Mouse (Mus musculus) embryonic facial prominence, embryonic 11.5 days (tissue): ENCODE measurements around the gene Gnao1. TPM values are rescaled to one million over a fixed set of nuclear protein-coding genes. Genes with fewer than 3 reads are reported as not detected.

Experiments used
- ATAC-seq: fragments of 200-750 bp; cut with Nextera tagmentation; replicated peaks from 2 replicates; pipeline ENCODE4 v1.8.0; 2017; ENCODE audit warnings: low read depth; ENCODE audit not compliant: insufficient number of reproducible peaks, low FRiP score, low TSS enrichment
- DNase-seq: peaks from one replicate; pipeline ENCODE4 v3.0.0-alpha.2; 2015; ENCODE audit warnings: low spot score
- H3K27ac ChIP-seq: fragments of 300-500 bp; sonication (generic); replicated peaks from 2 replicates; pipeline ENCODE4 v1.5.1; 2014; ENCODE audit warnings: mild to moderate bottlenecking, low read depth, low read length, control low read depth
- H3K27me3 ChIP-seq: fragments of 300-500 bp; sonication (generic); 2 replicates; pipeline ENCODE4 v1.6.1; 2014; ENCODE audit warnings: mild to moderate bottlenecking, low read length, moderate library complexity, mixed read lengths; ENCODE audit not compliant: control insufficient read depth, insufficient read depth
- H3K36me3 ChIP-seq: fragments of 300-500 bp; sonication (generic); replicated peaks from 2 replicates; pipeline ENCODE4 v1.6.1; 2014; ENCODE audit warnings: low read depth, mild to moderate bottlenecking, low read length, moderate library complexity, mixed read lengths; ENCODE audit not compliant: control insufficient read depth, insufficient read depth
- H3K4me1 ChIP-seq: fragments of 300-500 bp; sonication (generic); 2 replicates; pipeline ENCODE4 v1.6.1; 2014; ENCODE audit warnings: low read length, mixed read lengths; ENCODE audit not compliant: control insufficient read depth, insufficient read depth
- H3K4me2 ChIP-seq: fragments of 300-500 bp; sonication (generic); 2 replicates; pipeline ENCODE4 v1.6.1; 2014; ENCODE audit warnings: low read depth, mild to moderate bottlenecking, control low read depth, low read length, moderate library complexity
- H3K4me3 ChIP-seq: fragments of 300-500 bp; sonication (generic); 2 replicates; pipeline ENCODE4 v1.5.1; 2014; ENCODE audit warnings: low read depth, low read length, control low read depth
- H3K9ac ChIP-seq: fragments of 300-500 bp; sonication (generic); replicated peaks from 2 replicates; pipeline ENCODE4 v1.6.1; 2014; ENCODE audit warnings: mild to moderate bottlenecking, control low read depth, low read length
- H3K9me3 ChIP-seq: fragments of 300-500 bp; sonication (generic); replicated peaks from 2 replicates; pipeline ENCODE4 v1.6.1; 2016; ENCODE audit warnings: mild to moderate bottlenecking, low read length, inconsistent platforms, mixed read lengths; ENCODE audit not compliant: control insufficient read depth
- WGBS: fragments of 180-500 bp; shearing (Covaris S2); extraction: QIAGEN DNeasy Blood & Tissue Kit; methylation state at CpG from one replicate; pipeline ENCODE4 v1.1.7; 2014; 5-methylcytosine and 5-hydroxymethylcytosine counted together
- polyA plus RNA-seq: library from polyadenylated mRNA; unstranded; fragments of >200 nt; fragmentation: Nextera tagmentation; extraction: Ambion mirVana; gene quantifications from 2 replicates; pipeline ENCODE4 v1.2.1, GENCODE M21; 2014

The Gnao1 gene
- polyA plus RNA-seq, 1 experiment from 2014 or later: 11.5 TPM

DNA sequence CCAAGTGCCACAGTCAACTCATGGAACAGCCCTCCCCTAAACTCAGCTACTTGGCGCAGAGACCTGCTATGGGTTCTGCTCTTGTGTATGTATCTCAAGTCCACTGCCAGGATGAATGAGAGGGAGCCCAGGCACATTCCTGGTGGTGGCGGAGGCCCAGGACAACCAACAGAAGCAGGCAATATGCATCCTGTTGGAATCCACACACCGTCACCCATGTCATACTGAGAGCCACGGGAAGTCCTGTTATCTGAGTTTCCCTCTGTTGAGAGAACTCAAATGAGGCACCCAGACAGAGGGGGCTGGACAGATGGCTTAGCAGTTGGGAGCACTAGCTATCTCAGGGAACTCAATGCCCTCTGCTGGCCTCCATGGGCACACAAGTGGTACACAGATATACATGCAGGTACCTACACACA, 131.9 kb downstream of the Gnao1 start:
- H3K36me3 ChIP-seq: no peaks in the 10 kb centered on the region
- ATAC-seq: no peak
- H3K9ac ChIP-seq: no peak overlapping the region
- H3K9me3 ChIP-seq: no peaks in the 10 kb centered on the region
- 77% methylated on average over 4 of the region's 4 CpGs for WGBS
- H3K27ac ChIP-seq: no peak overlapping the region
- no peaks in the 10 kb centered on the region for H3K4me1 ChIP-seq
- no peak overlapping the region for H3K4me2 ChIP-seq
- no peak overlapping the region for H3K4me3 ChIP-seq
- DNase-seq: no peak
- no peaks in the 10 kb centered on the region for H3K27me3 ChIP-seq

DNA sequence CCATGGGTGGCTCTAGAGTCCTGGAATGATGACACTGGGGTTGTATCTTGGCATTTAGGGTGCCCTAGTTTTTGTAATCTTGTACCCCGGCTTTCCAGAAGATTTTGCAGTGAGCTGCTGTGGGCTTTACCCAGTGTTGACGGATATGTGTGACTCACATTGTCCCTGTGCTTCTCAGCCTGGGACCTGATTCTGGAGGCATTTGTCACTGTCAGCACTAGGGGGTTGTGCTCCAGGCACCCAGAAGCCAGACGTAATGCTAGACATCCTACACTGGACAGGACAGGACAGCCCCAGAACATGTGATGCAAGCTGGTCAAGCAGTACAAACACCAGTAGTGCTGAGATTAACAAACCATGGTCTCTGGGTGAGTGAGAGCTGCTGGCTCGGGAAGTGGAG, 136.0 kb downstream of the Gnao1 start:
- Histone ChIP-seq H3K9me3 (no peaks in the 10 kb centered on the region), H3K36me3 (no peaks in the 10 kb centered on the region), H3K27ac (no peak overlapping the region), H3K4me2 (no peak overlapping the region), H3K27me3 (no peaks in the 10 kb centered on the region), H3K9ac (no peak overlapping the region), H3K4me3 (no peak overlapping the region), H3K4me1 (no peaks in the 10 kb centered on the region)
- no peak for ATAC-seq
- WGBS: 76% methylated on average over 4 of the region's 4 CpGs
- DNase-seq: no peak

DNA sequence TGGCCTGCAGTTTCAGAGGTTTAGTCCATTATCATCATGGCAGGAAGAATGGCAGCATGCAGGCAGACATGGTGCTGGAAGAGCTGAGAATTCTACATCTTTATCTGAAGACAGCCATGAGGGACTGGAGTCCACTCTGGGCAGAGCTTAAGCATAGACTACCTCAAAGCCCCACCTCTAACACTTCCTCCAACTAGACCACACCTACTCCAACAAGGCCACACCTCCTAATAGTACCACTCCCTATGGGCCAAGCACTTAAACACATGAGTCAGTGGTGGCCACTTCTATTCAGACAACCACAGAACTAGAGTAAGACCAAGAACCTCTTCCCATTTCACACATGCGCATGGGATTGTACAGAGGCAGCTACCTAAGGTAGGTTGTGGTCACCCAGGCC, 136.6 kb downstream of the Gnao1 start:
- no peak for DNase-seq
- 89% methylated on average over 1 of the region's 1 CpGs for WGBS

DNA sequence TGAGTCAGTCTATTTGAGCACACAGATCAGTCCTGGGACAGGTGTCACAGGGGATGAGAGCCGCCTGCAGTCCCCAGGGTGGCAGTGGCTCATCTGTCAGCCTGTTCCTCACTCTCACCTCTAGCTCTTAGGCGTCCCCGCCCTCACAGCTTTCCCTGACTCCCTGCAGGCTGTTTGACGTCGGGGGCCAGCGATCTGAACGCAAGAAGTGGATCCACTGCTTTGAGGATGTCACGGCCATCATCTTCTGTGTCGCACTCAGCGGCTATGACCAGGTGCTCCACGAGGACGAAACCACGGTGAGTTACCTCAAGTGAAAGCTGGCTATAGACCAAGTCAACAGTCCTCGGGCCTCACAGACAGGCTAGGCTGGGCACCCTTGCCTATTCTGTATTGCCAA, 140.4 kb downstream of the Gnao1 start:
- H3K4me3 ChIP-seq: no peak overlapping the region
- H3K36me3 ChIP-seq: no peaks in the 10 kb centered on the region
- no peaks in the 10 kb centered on the region for H3K27me3 ChIP-seq
- no peaks in the 10 kb centered on the region for H3K4me1 ChIP-seq
- H3K9me3 ChIP-seq: no peaks in the 10 kb centered on the region
- no peak overlapping the region for H3K27ac ChIP-seq
- H3K9ac ChIP-seq: no peak overlapping the region
- ATAC-seq (no peak), DNase-seq (no peak)
- H3K4me2 ChIP-seq: no peak overlapping the region
- 80% methylated on average over 14 of the region's 14 CpGs for WGBS

More for the DNA sequence above, 136.6 kb downstream of the Gnao1 start:
- no peaks in the 10 kb centered on the region for H3K27me3 ChIP-seq
- H3K36me3 ChIP-seq: no peaks in the 10 kb centered on the region
- H3K9me3 ChIP-seq: no peaks in the 10 kb centered on the region
- H3K9ac ChIP-seq: no peak overlapping the region
- H3K4me2 ChIP-seq: no peak overlapping the region
- H3K4me1 ChIP-seq: no peaks in the 10 kb centered on the region
- no peak overlapping the region for H3K4me3 ChIP-seq
- H3K27ac ChIP-seq: no peak overlapping the region
- ATAC-seq: no peak

DNA sequence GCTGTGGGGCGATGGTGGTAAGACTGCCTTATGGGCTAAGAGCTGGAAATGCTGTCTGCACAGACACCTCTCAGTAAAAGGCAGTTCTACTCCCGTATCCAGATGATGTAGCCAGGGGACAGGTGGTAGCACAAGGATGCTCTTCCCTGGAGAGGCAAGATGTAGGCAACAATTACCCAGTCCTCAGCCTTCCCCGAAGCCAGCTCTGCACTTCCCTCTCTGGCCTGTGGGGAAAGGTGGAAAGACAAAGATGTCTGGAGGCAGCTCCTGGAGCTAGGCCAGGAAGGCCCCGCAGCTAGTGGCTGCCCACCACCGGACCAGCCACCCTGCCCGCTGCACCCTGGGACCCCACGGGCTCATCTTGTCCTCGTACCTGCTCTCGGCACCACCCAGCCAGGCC, 142.7 kb downstream of the Gnao1 start:
- 85% methylated on average over 9 of the region's 9 CpGs for WGBS
- no peak for DNase-seq
- H3K36me3 ChIP-seq: no peaks in the 10 kb centered on the region
- no peak for ATAC-seq
- H3K27ac ChIP-seq: no peak overlapping the region
- no peak overlapping the region for H3K9ac ChIP-seq
- no peak overlapping the region for H3K4me2 ChIP-seq
- no peaks in the 10 kb centered on the region for H3K27me3 ChIP-seq
- no peaks in the 10 kb centered on the region for H3K9me3 ChIP-seq
- H3K4me3 ChIP-seq: no peak overlapping the region
- no peaks in the 10 kb centered on the region for H3K4me1 ChIP-seq

DNA sequence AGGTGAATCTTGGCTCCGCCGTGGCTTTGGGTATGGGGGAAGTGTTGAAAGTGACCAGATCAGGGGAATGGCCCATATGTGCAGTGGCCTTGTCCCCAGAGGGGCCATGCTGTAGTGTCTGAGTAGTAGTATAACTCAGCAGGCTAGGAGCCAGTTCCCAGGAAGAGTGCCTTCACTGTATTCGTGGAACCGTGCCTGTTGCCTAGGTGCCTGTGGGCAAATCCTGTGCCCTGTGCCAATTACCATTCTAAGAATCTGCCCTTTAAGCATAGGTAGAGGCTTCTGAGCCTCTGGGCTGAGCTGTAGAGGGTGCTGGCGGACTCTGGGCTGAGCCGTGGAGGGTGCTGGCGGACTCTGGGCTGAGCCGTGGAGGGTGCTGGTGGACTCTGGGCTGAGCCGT, 148.6 kb downstream of the Gnao1 start:
- 92% methylated on average over 9 of the region's 9 CpGs for WGBS
- Histone ChIP-seq H3K9ac (no peak overlapping the region), H3K27me3 (no peaks in the 10 kb centered on the region), H3K36me3 (no peaks in the 10 kb centered on the region), H3K4me2 (no peak overlapping the region), H3K4me1 (no peaks in the 10 kb centered on the region), H3K9me3 (no peaks in the 10 kb centered on the region), H3K4me3 (no peak overlapping the region), H3K27ac (no peak overlapping the region)
- DNase-seq: no peak
- ATAC-seq: no peak

DNA sequence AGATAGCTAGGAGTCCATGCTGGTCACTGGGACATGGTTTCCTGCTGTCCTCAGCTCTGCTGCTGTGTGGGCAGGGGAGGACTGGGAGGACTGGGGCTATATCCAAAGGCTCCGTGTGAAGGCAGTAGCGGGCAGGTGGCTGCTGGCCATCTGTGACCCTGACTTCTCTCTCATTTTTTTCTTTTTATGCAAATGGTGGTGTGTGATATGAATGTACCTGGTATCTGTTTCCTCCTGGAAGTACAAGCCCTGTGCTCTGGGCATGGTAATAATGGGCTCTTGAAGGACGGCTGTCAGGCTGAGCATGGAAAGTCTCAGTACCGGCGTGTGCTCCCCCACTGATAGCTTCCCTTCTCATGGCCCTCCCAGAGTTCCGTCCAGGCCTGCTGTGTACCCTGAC, 151.1 kb downstream of the Gnao1 start:
- Histone ChIP-seq H3K4me1 (no peaks in the 10 kb centered on the region), H3K9me3 (no peaks in the 10 kb centered on the region), H3K4me3 (no peak overlapping the region), H3K27me3 (no peaks in the 10 kb centered on the region), H3K36me3 (no peaks in the 10 kb centered on the region), H3K4me2 (no peak overlapping the region), H3K9ac (no peak overlapping the region), H3K27ac (no peak overlapping the region)
- DNase-seq (no peak), ATAC-seq (no peak; the same call in 1 of the 2 replicates)
- WGBS: 85% methylated on average over 6 of the region's 6 CpGs

DNA sequence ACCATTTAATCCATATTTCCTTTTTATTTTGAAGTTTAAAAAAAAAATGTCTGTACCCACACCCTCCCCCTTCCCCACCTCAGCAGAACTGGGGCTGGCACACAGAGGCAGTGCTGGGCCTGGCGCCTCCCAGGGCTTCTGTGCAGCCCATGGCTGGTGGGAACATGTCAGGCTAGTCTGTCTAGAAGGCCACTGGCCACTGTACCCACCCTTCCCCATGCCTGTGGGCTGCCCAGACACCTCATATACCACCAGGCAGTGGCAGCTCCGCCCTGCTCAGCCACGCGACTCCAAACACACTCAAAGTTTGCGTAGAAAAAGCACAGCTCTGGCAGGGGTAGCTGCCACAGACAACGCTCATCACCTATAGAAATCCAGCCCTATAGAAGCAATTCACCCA, 158.5 kb downstream of the Gnao1 start:
- no peak for DNase-seq
- WGBS: 65% methylated on average over 6 of the region's 6 CpGs
- ATAC-seq: no peak; the same call in 1 of the 2 replicates
- no peaks in the 10 kb centered on the region for H3K9me3 ChIP-seq
- no peak overlapping the region for H3K27ac ChIP-seq
- H3K4me3 ChIP-seq: no peak overlapping the region
- H3K27me3 ChIP-seq: no peaks in the 10 kb centered on the region
- H3K9ac ChIP-seq: no peak overlapping the region
- H3K4me2 ChIP-seq: no peak overlapping the region
- peaks cover 3% of the 10 kb centered on the region for H3K36me3 ChIP-seq
- no peaks in the 10 kb centered on the region for H3K4me1 ChIP-seq
